Mouse (Mus musculus) spleen, postnatal 4 days (tissue): ENCODE data around the gene Agtr1b.

Experiments
- DNase-seq, 2 experiments: peaks; one replicate each; pipeline ENCODE4 v3.0.0; 2022; ENCODE audit warnings: low spot score in 2 of 2

The Agtr1b gene

GRCm38 (mm10) chr3:20366558-20367522 lies at the start of gene Agtr1b:
Gene Agtr1b (minus strand): TSS chr3:20367177.
- DNase-seq = no peak

- no peak for DNase-seq
These were observed 13.4 kb downstream of the Agtr1b start for GRCm38 (mm10) chr3:20353598-20353997.

- DNase-seq = no peak
These were observed 18.8 kb downstream of the Agtr1b start for GRCm38 (mm10) chr3:20348206-20348605.

DNA sequence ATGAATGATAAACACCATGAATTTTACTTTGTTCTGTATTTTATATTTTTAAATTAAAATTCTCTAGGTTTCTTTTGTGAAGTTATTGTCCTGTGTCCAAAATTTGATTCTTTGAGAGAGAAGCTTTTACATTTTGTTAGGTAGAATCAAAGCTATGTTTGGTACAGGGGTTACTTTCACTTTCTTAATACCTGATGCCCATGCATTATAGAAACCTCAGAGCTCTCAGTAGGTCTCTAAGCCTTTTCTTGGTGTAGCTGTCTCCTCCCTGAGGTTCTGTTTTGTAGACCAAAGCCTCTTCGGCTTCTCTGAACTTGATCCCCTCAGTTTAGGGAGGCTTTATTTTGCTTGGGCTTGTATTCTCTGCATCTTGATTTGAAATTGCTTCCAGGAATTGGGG lies 26.6 kb downstream of the Agtr1b start:
- no peak for DNase-seq

GRCm38 (mm10) chr3:20334681-20335080 lies 32.3 kb downstream of the Agtr1b start:
- no peak for DNase-seq

DNA sequence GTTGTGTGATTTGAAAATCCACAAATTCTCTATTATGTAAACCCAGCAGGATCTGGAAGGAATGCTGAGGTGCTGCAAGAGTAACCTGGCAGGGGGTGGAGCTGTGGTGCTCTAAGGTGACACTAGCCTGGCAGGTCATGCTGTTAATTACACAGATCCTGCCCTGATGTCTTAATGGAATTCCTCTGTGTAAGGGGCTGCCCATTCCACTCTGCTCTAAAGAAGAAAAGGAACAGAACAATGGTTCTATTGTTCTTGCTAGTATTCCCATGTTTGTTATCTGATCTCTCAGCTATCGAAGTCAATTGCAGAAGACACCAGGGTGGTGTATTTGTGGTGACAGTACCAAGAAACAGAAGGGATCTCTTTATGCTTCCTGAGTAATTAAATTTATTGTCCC lies 49.7 kb downstream of the Agtr1b start:
- no peak for DNase-seq

DNA sequence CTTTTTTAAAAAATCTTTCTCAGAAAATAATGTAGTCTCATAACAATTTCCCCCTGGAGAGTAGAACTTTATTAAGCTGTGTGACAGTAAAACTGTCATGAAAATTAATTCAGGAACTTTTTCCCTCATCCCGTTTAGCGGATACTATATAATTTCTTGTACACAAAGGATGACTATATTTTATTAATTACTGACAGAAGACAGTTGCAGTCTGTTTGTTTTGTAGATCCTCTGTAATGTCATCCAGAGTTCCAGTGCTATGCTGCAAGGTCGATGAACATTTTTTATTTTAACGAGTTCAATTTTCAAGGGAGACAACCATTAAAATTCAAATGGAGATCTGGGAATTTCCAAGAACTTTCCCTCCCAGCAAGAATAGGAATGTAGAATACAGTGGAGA lies 57.8 kb downstream of the Agtr1b start:
- DNase-seq = no peak

GRCm38 (mm10) chr3:20307256-20307655 lies 59.7 kb downstream of the Agtr1b start:
- no peak for DNase-seq

DNA sequence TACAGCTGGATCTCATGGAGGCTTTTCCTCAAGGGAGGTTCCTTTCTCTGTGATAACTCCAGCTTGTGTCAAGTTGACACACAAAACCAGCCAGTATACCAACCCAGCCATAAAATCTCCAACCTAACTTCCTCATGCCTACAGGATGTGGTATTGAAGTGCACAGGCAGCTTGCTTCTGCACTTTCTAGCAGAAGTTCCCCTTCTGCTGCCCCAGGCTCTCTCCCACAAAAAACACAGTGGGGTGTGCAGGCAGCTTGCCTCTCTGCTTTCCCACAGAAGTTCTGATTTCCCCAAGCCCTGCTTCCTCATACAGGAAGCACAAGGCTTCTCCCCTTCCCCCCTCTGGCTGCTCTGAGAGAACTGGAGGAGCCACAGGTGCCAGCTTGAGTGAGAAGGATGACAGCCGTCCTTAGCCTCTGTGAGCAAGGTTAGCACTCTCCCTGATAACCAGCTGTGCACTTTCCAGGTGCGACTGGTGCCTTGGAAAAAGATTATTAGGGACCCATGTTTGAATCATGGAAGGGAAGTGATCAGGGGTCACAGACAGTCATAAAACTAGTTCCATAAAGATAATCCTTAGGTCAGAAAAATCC lies 62.1 kb downstream of the Agtr1b start:
- DNase-seq = no peak

- no peak for DNase-seq
These were observed 71.4 kb downstream of the Agtr1b start for GRCm38 (mm10) chr3:20295546-20295945.

DNA sequence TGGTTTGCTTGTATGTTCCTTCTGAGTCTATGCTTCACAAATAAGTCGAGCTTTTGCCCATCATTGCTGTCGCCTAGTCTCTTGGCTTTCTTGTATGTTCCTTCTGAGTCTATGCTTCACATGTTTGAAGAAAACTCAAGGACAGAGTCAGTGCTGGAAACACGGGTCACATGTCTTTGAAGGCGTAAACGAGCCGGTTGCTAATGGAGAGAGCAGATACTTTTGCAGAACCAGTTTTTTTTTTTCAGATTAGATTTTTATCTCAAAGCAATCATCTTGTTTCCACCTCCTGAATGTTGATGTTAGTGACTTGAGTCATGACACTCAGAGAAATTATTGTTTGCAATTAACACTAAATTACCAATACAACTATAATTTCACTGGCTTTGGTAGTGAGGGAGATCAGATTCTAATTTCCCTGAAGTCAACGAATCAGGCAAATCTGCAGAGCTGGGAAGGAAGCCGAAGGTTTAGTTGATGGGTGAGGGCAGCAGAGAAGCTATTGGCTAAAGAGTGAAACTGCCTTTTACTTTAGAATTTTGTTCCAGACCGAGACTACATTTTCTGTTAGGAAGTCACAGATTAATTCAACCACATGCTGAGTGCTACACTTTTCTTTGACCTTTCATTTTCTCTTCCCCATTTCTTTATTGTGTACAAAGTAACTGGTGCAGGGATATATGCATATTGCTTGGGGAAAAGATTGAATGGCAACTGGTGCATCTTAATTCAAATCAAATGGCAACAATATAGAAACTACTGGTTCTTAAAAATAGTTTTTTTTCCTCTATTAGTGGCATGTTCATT lies 72.2 kb downstream of the Agtr1b start:
- DNase-seq = no peak

DNA sequence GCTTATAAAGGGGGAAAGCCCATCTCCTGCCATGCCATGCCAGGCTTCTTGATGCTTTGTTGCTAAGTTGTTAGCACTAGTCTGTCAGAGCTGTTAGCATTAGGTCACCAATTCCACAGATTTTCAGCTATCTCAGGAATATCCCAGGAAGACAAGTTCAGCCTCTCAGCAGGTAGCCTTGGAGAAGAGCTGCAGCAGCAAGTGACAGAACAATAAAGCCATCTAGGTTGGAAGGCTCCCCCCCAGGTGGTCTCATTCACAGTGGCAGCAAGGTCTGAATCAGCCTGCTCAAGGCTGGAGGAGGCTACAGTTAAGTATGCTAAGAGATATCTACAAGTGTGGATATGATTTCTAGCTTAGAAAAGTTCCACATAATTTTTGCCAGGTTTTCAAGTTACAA lies 75.6 kb downstream of the Agtr1b start:
- DNase-seq = no peak

GRCm38 (mm10) chr3:20288761-20289160 lies 78.2 kb downstream of the Agtr1b start:
- no peak for DNase-seq

- no peak for DNase-seq
These were observed 85.2 kb downstream of the Agtr1b start for GRCm38 (mm10) chr3:20281796-20282195.

DNA sequence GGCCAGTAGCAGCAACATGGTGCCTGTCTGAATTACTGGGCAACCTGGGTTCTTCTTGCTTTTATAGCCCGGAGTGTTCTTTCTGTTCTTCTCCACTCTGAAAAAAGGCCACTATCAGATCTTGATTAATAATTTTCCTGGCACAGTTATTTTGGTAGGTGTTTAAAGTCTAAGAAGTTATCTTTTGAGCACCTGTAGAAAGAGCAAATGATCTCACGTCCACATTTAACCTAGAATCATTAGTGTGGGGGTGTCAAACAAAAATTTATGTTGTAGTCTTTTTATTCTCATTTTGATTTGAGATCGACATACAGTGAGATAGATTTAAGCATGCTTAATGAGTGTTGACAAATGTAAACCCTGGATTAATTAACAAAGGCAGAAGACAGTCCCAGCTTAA lies 91.3 kb downstream of the Agtr1b start, which contains the start of gene Cpb1:
Gene Cpb1 (minus strand): TSS at position 101 of the 400 bp plus-strand sequence.
- no peak for DNase-seq
